Mouse (Mus musculus) liver, embryonic 11.5 days (tissue): ENCODE data around the gene Dglucy. TPM values are rescaled to one million over a fixed set of nuclear protein-coding genes. Genes with fewer than 3 reads are reported as not detected.
A peak's percentile ranks its signal among the peaks of the same experiment; 100 is the strongest.

Experiments used
- ATAC-seq: fragments of 200-750 bp; cut with Nextera tagmentation; replicated peaks from 2 replicates; pipeline ENCODE4 v1.8.0; 2017; ENCODE audit warnings: moderate number of reproducible peaks, mild to moderate bottlenecking, moderate TSS enrichment, moderate library complexity; ENCODE audit not compliant: low FRiP score
- DNase-seq: peaks from one replicate; pipeline ENCODE4 v3.0.0-alpha.2; 2017; ENCODE audit warnings: low spot score
- H3K27ac ChIP-seq: fragments of 300-500 bp; sonication (generic); 2 replicates; pipeline ENCODE4 v1.5.1; 2014; ENCODE audit warnings: mild to moderate bottlenecking, low read depth, low read length, control low read depth
- H3K27me3 ChIP-seq: fragments of 300-500 bp; sonication (generic); replicated peaks from 2 replicates; pipeline ENCODE4 v1.6.1; 2014; ENCODE audit warnings: low read length, mixed read lengths; ENCODE audit not compliant: control insufficient read depth, insufficient read depth
- H3K36me3 ChIP-seq: fragments of 300-500 bp; sonication (generic); 2 replicates; pipeline ENCODE4 v1.6.1; 2014; ENCODE audit warnings: mild to moderate bottlenecking, low read length, moderate library complexity, mixed read lengths; ENCODE audit not compliant: control insufficient read depth, insufficient read depth
- H3K4me1 ChIP-seq: fragments of 300-500 bp; sonication (generic); replicated peaks from 2 replicates; pipeline ENCODE4 v1.6.1; 2014; ENCODE audit warnings: low read length, mixed read lengths; ENCODE audit not compliant: control insufficient read depth, insufficient read depth
- H3K4me2 ChIP-seq: fragments of 300-500 bp; sonication (generic); 2 replicates; pipeline ENCODE4 v1.6.1; 2014; ENCODE audit warnings: mild to moderate bottlenecking, control low read depth, moderate library complexity
- H3K4me3 ChIP-seq: fragments of 300-500 bp; sonication (generic); 2 replicates; pipeline ENCODE4 v1.5.1; 2014; ENCODE audit warnings: low read depth, low read length, control low read depth
- H3K9ac ChIP-seq: fragments of 300-500 bp; sonication (generic); 2 replicates; pipeline ENCODE4 v1.6.1; 2014; ENCODE audit warnings: low read depth, low read length, control low read depth
- H3K9me3 ChIP-seq: fragments of 300-500 bp; sonication (generic); 2 replicates; pipeline ENCODE4 v1.6.1; 2016; ENCODE audit warnings: low read length, inconsistent platforms, mixed read lengths; ENCODE audit not compliant: control insufficient read depth
- WGBS: fragments of 180-500 bp; shearing (Covaris S2); extraction: QIAGEN DNeasy Blood & Tissue Kit; methylation state at CpG from one replicate; pipeline ENCODE4 v1.1.7; 2014; 5-methylcytosine and 5-hydroxymethylcytosine counted together
- polyA plus RNA-seq: library from polyadenylated mRNA; unstranded; fragments of >200 nt; fragmentation: Nextera tagmentation; extraction: Ambion mirVana; gene quantifications from 2 replicates; pipeline ENCODE4 v1.2.1, GENCODE M21; 2014

Gene Dglucy
- polyA plus RNA-seq, 1 experiment from 2014 or later, result 0.14 TPM

DNA sequence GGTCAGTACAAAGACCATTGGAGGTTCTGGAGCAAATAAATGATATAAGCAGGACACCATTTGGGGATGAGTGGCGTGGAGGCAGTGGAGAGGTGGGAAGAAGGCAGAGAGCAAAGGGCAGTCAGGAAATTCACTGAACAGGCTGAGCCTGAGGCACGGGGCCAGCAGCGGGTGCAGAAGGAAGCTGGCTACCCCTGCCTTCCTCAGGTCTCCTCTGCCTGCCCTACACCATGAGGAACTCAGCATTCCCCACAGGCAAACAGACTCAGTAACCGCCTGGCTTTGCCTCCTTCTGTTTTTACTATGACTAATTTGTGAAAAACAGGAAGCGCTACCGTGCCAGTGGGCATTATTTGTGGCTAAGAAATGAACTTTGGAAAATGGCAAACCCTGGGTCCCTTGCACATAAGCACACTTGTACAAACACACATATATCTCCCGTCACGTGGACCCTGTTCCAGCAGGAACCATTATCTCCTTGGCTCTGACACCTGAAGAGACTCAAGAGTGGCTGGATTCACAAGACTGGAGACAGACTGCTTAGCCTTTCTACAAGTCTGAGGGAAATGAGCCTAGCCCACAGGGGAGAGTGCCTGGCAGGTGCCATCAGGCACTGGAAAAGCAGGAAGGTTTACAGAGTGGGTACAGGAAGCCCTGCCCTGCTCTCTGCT lies 2.8 kb upstream of the Dglucy start:
- Histone ChIP-seq H3K4me2 (no peak overlapping the region), H3K9me3 (no peaks in the 10 kb centered on the region), H3K9ac (no peak overlapping the region), H3K4me1 (no peaks in the 10 kb centered on the region), H3K4me3 (no peak overlapping the region), H3K36me3 (no peaks in the 10 kb centered on the region), H3K27ac (no peak overlapping the region), H3K27me3 (no peaks in the 10 kb centered on the region)
- DNase-seq (no peak), ATAC-seq (no peak)
- WGBS, result 58% methylated on average over 8 of the region's 8 CpGs

- Histone ChIP-seq H3K4me1 (no peaks in the 10 kb centered on the region), H3K4me2 (no peak overlapping the region), H3K27me3 (no peaks in the 10 kb centered on the region), H3K9ac (no peak overlapping the region), H3K27ac (no peak overlapping the region), H3K9me3 (no peaks in the 10 kb centered on the region), H3K4me3 (no peak overlapping the region), H3K36me3 (no peaks in the 10 kb centered on the region)
- ATAC-seq, result no peak
- no peak for DNase-seq
- WGBS, result 80% methylated on average over 6 of the region's 6 CpGs
Observed at GRCm38 (mm10) chr12:100776991-100777390, 1.9 kb upstream of the Dglucy start.

DNA sequence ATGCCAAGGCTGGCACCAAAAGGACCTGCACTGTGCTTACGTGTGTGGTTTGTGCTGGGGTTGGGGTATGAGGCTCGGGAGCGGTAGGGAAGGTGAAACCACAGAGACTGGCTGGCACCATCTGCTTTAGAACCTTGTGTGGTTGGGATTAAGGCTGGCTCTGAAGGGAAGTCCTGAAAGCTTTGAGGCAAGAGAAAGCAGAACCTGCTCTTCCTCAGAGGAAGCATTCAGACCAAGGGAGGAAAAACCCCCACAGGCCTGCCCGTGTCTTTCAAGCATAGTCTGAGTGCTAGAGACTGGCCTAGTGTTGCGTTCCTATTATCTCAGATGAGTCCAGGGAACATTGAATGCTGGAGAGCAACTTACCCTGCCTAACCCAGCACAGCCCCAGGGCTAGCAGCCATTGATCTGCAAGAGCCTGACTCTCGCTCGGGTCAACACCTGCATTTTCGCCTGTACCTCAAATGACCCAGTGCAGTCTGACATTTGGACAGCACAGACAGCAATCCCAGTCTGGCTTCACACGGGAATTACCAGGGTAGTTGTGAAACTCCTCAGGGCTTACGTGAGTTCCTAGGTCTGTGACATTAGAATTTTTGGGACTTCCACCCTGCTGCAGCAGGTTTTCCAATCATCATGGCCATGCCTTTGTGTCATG lies 452 bp upstream of the Dglucy start:
- Histone ChIP-seq H3K4me1 (no peaks in the 10 kb centered on the region), H3K27ac (no peak overlapping the region), H3K4me2 (no peak overlapping the region), H3K9me3 (no peaks in the 10 kb centered on the region), H3K27me3 (no peaks in the 10 kb centered on the region), H3K9ac (no peak overlapping the region), H3K36me3 (no peaks in the 10 kb centered on the region), H3K4me3 (no peak overlapping the region)
- DNase-seq, result no peak
- no peak for ATAC-seq
- WGBS, result 70% methylated on average over 10 of the region's 10 CpGs

DNA sequence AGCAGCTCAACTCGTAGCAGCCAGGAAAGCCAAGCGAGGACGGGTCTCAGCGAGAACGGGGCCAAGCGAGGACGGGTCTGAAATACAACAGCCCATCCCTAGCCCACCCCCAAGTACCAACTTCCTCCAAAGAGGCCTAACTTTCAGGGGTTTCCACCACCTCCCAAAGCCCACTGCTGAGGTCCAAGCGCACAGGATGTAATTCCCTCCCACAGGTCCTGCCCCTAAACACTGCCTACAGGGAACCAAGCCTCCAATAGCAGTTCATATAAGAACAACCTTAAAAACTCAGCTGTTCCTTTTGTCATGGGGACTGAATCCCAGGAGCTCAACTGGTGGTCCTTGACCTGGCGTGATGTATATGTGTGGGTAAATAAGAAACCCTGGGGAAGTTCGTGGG lies 1.6 kb downstream of the Dglucy start:
- no peak for ATAC-seq

GRCm38 (mm10) chr12:100781428-100782120 lies 2.7 kb downstream of the Dglucy start:
- Histone ChIP-seq H3K4me1 (peaks cover 5% of the 10 kb centered on the region; the same call in 1 of the 2 replicates), H3K4me3 (no peak overlapping the region), H3K27ac (no peak overlapping the region), H3K4me2 (no peak overlapping the region), H3K9ac (no peak overlapping the region), H3K36me3 (no peaks in the 10 kb centered on the region), H3K9me3 (no peaks in the 10 kb centered on the region), H3K27me3 (no peaks in the 10 kb centered on the region)
- ATAC-seq (no peak), DNase-seq (no peak)
- 88% methylated on average over 13 of the region's 13 CpGs for WGBS

More for the DNA sequence above, 1.6 kb downstream of the Dglucy start:
- Histone ChIP-seq H3K4me1 (peaks cover 3% of the 10 kb centered on the region; the same call in 1 of the 2 replicates), H3K36me3 (no peaks in the 10 kb centered on the region), H3K4me3 (no peak overlapping the region), H3K4me2 (no peak overlapping the region), H3K27me3 (no peaks in the 10 kb centered on the region), H3K9me3 (no peaks in the 10 kb centered on the region), H3K9ac (no peak overlapping the region), H3K27ac (no peak overlapping the region)
- no peak for DNase-seq
- WGBS, result 87% methylated on average over 10 of the region's 10 CpGs

DNA sequence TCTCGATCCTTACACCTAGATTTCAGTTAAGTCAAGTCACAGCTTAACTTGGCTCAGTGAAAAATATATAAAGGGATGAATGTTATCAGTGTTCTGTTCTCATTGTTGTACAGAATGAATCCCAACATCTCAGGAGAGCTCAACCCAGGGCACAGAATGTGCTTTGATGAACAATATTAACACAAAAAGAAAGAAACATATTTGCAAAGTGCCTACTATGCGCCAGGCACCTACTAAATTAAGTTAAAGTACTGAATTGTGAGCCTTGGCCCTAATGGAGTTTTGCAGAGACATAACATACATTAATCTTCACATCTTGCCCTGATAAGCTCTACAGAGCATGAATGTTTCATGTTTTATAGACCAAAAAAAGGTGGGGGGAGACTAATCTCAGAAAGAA lies 5.3 kb downstream of the Dglucy start:
- Histone ChIP-seq H3K4me1 (peaks cover 5% of the 10 kb centered on the region; the same call in 1 of the 2 replicates), H3K27ac (no peak overlapping the region), H3K27me3 (no peaks in the 10 kb centered on the region), H3K9ac (no peak overlapping the region), H3K4me2 (no peak overlapping the region), H3K36me3 (no peaks in the 10 kb centered on the region), H3K4me3 (no peak overlapping the region), H3K9me3 (no peaks in the 10 kb centered on the region)
- no peak for DNase-seq
- WGBS, result 76% methylated on average over 2 of the region's 2 CpGs
- ATAC-seq, result no peak

DNA sequence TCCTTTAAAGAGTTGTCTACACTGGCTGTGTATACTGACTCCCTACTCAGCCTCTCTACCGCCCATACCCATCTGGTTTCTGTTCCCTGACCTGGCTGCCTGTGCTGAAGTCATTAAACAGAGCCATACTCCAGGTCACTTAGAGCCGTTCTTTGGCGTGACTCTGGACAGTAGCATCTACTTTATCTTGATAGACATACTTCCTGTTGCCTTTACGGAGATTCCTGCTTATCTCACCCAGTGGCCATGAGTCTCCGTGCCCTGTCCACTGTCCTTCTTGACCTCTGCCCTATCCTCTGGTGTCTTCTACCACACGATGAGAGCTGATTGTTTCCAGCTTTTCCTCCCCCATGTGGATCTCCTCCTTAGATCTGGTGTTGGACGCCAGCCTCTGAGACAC lies 6.5 kb downstream of the Dglucy start:
- no peak overlapping the region for H3K4me3 ChIP-seq
- ATAC-seq (no peak), DNase-seq (no peak)
- peak overlapping the region; percentile 10; the same call in 1 of the 2 replicates for H3K4me2 ChIP-seq
- H3K9me3 ChIP-seq, result no peaks in the 10 kb centered on the region
- WGBS, result 26% methylated on average over 7 of the region's 7 CpGs
- no peaks in the 10 kb centered on the region for H3K27me3 ChIP-seq
- H3K4me1 ChIP-seq, result peaks cover 8% of the 10 kb centered on the region; the same call in 1 of the 2 replicates
- H3K9ac ChIP-seq, result no peak overlapping the region
- H3K27ac ChIP-seq, result no peak overlapping the region
- H3K36me3 ChIP-seq, result no peaks in the 10 kb centered on the region

GRCm38 (mm10) chr12:100789981-100790550 lies 11.2 kb downstream of the Dglucy start:
- Histone ChIP-seq H3K27ac (no peak overlapping the region), H3K4me2 (no peak overlapping the region), H3K9me3 (no peaks in the 10 kb centered on the region), H3K4me1 (peaks cover 8% of the 10 kb centered on the region; the same call in 1 of the 2 replicates), H3K27me3 (no peaks in the 10 kb centered on the region), H3K36me3 (no peaks in the 10 kb centered on the region), H3K4me3 (no peak overlapping the region), H3K9ac (no peak overlapping the region)
- 43% methylated on average over 3 of the region's 3 CpGs for WGBS
- ATAC-seq (no peak), DNase-seq (no peak)
